Mouse (Mus musculus) heart, embryonic 16.5 days (tissue): ENCODE data around the gene Aktip. TPM values are rescaled to one million over a fixed set of nuclear protein-coding genes. Genes with fewer than 3 reads are reported as not detected.

Experiments
- ATAC-seq: fragments of 200-750 bp; cut with Nextera tagmentation; replicated peaks from 2 replicates; pipeline ENCODE4 v1.8.0; 2017; ENCODE audit warnings: moderate number of reproducible peaks; ENCODE audit not compliant: insufficient read depth, low FRiP score; ENCODE audit errors: extremely low read depth
- H3K27ac ChIP-seq: fragments of 300-500 bp; sonication (generic); 2 replicates; pipeline ENCODE4 v1.5.1; 2014; ENCODE audit warnings: mild to moderate bottlenecking, low read length, control low read depth, moderate library complexity
- H3K27me3 ChIP-seq: fragments of 300-500 bp; sonication (generic); 2 replicates; pipeline ENCODE4 v1.6.1; 2014; ENCODE audit warnings: low read length, mixed read lengths; ENCODE audit not compliant: control insufficient read depth, insufficient read depth
- H3K36me3 ChIP-seq: fragments of 300-500 bp; sonication (generic); 2 replicates; pipeline ENCODE4 v1.6.1; 2014; ENCODE audit not compliant: control insufficient read depth, insufficient read depth
- H3K4me1 ChIP-seq: fragments of 300-500 bp; sonication (generic); 2 replicates; pipeline ENCODE4 v1.6.1; 2014; ENCODE audit warnings: low read length, mixed read lengths; ENCODE audit not compliant: control insufficient read depth, insufficient read depth
- H3K4me2 ChIP-seq: fragments of 300-500 bp; sonication (generic); 2 replicates; pipeline ENCODE4 v1.6.1; 2014; ENCODE audit warnings: low read depth, mild to moderate bottlenecking, control low read depth, low read length
- H3K4me3 ChIP-seq: fragments of 300-500 bp; sonication (generic); 2 replicates; pipeline ENCODE4 v1.5.1; 2014; ENCODE audit warnings: mild to moderate bottlenecking, control low read depth, low read length
- H3K9ac ChIP-seq: fragments of 300-500 bp; sonication (generic); 2 replicates; pipeline ENCODE4 v1.6.1; 2014; ENCODE audit warnings: low read length, control low read depth
- H3K9me3 ChIP-seq: fragments of 300-500 bp; sonication (generic); replicated peaks from 2 replicates; pipeline ENCODE4 v1.6.1; 2016; ENCODE audit warnings: low read length; ENCODE audit not compliant: control insufficient read depth
- WGBS: fragments of 180-500 bp; shearing (Covaris S2); extraction: QIAGEN DNeasy Blood & Tissue Kit; methylation state at CpG from one replicate; pipeline ENCODE4 v1.1.7; 2014; 5-methylcytosine and 5-hydroxymethylcytosine counted together
- polyA plus RNA-seq: library from polyadenylated mRNA; unstranded; fragments of >200 nt; fragmentation: Nextera tagmentation; extraction: Ambion mirVana; gene quantifications from 2 replicates; pipeline ENCODE4 v1.2.1, GENCODE M21; 2015

Gene Aktip
- polyA plus RNA-seq, 1 experiment from 2014 or later, result 52.3 TPM

DNA sequence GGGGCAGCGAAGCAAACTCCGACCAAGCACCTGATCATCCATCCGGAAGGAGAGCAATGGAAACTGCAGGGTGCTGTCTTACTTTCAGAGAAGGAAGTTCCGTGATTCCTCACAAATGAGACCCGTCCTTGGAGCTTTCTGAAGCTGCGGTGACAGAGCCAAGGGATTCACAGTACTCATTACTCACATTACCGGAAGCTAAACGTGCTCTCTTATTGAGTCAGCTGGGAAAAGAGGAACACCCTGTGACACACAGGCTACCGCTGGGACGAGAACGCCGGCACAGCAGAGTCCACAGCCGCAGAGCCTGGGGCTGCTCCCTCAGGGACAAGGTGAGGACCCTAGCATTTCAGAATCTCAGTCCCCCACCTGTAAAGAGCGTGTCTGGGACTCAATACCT lies 23.6 kb downstream of the Aktip start:
- WGBS, result 74% methylated on average over 14 of the region's 14 CpGs
- no peak overlapping the region for H3K9ac ChIP-seq
- H3K27me3 ChIP-seq, result no peaks in the 10 kb centered on the region
- H3K9me3 ChIP-seq, result no peaks in the 10 kb centered on the region
- no peak overlapping the region for H3K27ac ChIP-seq
- H3K4me3 ChIP-seq, result no peak overlapping the region
- no peaks in the 10 kb centered on the region for H3K36me3 ChIP-seq
- no peak overlapping the region for H3K4me2 ChIP-seq
- no peaks in the 10 kb centered on the region for H3K4me1 ChIP-seq
- ATAC-seq, result no peak

DNA sequence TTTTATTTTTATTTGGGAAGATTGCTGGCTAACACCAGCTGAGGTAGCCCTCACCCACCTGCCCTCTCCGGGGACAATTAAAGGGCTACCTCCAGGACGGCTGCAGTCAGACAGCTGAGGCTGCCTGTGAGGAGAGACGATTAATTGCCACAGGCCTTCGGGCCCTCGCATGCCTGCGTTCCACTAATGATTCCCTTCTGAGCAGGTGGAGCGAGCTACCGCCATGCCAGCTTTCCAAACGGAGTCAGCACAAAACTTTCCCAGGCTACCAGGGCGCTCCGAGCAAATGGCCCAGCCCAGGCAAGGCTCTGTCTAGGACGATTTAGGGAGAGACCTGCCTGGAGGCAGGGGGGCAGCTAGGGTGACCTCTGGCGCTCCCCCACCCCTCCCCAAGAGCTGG lies 28.2 kb downstream of the Aktip start:
- Histone ChIP-seq H3K27me3 (no peaks in the 10 kb centered on the region), H3K4me2 (no peak overlapping the region), H3K4me1 (no peaks in the 10 kb centered on the region), H3K36me3 (no peaks in the 10 kb centered on the region), H3K27ac (no peak overlapping the region), H3K9ac (no peak overlapping the region), H3K4me3 (no peak overlapping the region), H3K9me3 (no peaks in the 10 kb centered on the region)
- no peak for ATAC-seq
- 73% methylated on average over 13 of the region's 13 CpGs for WGBS

DNA sequence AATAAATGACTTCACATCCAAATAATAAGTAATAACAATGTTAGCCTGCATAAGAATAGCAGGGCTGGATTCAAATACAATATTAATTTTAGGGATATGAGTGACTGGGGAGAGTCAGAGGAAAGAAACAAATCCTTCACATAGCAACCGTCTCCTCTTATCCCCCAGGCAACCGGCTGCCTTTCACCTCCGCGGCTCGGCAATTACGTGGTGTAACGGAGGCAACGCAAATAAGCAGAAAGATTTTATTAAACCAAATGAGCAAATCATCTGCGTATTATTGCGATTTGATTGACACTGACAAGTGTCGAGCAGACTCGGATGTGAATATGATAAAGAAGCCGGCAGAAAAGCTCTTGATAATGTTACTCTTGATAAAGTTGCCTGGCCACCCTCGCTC lies 28.9 kb downstream of the Aktip start:
- no peak overlapping the region for H3K9ac ChIP-seq
- H3K4me2 ChIP-seq, result no peak overlapping the region
- no peaks in the 10 kb centered on the region for H3K27me3 ChIP-seq
- H3K27ac ChIP-seq, result no peak overlapping the region
- WGBS, result 77% methylated on average over 14 of the region's 14 CpGs
- H3K4me3 ChIP-seq, result no peak overlapping the region
- H3K9me3 ChIP-seq, result no peaks in the 10 kb centered on the region
- ATAC-seq, result no peak
- no peaks in the 10 kb centered on the region for H3K36me3 ChIP-seq
- no peaks in the 10 kb centered on the region for H3K4me1 ChIP-seq

DNA sequence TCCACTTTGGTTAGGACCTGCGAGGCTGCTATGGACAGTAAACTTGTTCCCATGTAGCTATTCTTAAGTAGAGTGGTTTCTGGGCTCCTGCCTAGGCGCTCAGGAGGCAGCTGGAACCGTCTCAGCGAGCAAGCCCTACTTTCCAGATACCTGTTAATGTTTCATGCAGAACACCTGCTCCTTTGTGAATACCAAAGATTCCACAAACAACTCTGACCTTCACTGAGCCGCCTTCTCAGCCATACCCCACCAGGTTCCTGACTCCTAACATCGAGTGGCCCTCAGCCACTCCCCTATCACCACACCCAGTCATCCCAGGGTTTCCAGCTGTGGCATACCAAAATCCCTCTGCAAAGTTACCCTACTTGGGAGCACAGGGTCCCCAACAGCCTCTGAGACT lies 29.6 kb downstream of the Aktip start:
- ATAC-seq, result no peak
- 71% methylated on average over 6 of the region's 6 CpGs for WGBS
- Histone ChIP-seq H3K9me3 (no peaks in the 10 kb centered on the region; the same call in 1 of the 2 replicates), H3K27me3 (no peaks in the 10 kb centered on the region), H3K4me3 (no peak overlapping the region), H3K9ac (no peak overlapping the region), H3K36me3 (no peaks in the 10 kb centered on the region), H3K27ac (no peak overlapping the region), H3K4me1 (no peaks in the 10 kb centered on the region), H3K4me2 (no peak overlapping the region)

DNA sequence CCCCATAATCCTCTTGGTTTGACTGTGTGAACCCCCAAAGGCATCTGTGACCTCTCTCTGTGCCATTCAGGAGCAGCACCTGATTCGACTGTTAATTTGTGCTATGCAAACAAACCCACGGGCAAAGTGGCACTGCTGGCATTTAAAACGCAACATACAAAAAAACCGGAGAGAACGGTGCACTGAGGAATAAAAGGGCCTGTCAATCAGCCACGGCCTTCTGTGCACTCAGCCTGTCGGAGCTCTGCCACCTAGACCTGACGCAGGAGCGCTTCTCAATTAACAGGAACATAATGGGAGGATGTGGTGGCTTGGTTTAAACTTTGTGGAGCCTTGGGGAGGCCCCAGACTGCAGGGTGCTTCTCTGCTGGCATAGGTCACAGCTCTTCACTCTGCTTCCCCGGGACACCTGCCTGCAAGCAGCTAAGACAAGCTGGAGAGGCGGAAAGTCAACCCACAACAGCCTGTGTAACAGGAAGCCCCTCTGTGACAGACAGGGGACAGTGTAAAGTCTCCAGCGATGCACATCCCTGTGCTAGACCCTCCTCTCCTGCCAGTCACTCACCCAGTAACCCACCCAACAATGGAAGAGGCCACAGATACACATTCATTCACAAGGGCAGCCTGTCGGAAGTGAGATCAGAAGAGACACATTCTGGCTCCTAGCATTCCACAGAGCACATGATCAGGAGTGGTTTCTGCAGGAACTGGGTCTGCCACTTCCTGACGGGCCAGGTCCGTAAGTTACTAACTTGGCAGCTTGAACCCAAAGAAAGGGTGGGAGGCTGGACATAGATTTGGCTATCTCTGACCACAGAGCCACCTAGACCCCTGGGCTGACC lies 39.6 kb downstream of the Aktip start:
- H3K4me3 ChIP-seq, result no peak overlapping the region
- H3K36me3 ChIP-seq, result no peaks in the 10 kb centered on the region
- WGBS, result 61% methylated on average over 15 of the region's 15 CpGs
- H3K4me2 ChIP-seq, result no peak overlapping the region
- peak; percentile 63 for ATAC-seq
- peaks cover 2% of the 10 kb centered on the region; the same call in 1 of the 2 replicates for H3K9me3 ChIP-seq
- H3K4me1 ChIP-seq, result no peaks in the 10 kb centered on the region
- no peak overlapping the region for H3K27ac ChIP-seq
- no peak overlapping the region for H3K9ac ChIP-seq
- H3K27me3 ChIP-seq, result no peaks in the 10 kb centered on the region

DNA sequence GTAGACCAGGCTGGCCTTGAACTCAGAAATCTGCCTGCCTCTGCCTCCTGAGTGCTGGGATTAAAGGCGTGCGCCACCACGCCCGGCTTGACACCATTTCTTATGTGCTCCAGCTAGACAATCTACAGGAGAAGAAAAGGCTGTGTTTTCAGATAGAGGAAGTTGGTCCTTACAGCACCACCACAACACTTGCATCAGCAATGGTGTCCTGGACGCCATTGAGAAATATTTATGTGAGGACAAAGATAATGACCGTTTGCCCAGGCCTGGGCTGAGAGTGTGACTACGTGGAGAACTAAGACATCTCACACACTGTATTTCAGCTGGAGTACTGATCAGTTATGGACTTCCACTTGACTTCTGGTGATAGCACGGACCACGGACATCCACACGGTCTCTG lies 41.2 kb downstream of the Aktip start:
- H3K4me2 ChIP-seq, result no peak overlapping the region
- no peak for ATAC-seq
- H3K9me3 ChIP-seq, result peaks cover 5% of the 10 kb centered on the region; the same call in 1 of the 2 replicates
- H3K36me3 ChIP-seq, result no peaks in the 10 kb centered on the region
- H3K27ac ChIP-seq, result no peak overlapping the region
- H3K4me1 ChIP-seq, result no peaks in the 10 kb centered on the region
- no peak overlapping the region for H3K4me3 ChIP-seq
- WGBS, result 90% methylated on average over 10 of the region's 10 CpGs
- no peaks in the 10 kb centered on the region for H3K27me3 ChIP-seq
- H3K9ac ChIP-seq, result no peak overlapping the region

DNA sequence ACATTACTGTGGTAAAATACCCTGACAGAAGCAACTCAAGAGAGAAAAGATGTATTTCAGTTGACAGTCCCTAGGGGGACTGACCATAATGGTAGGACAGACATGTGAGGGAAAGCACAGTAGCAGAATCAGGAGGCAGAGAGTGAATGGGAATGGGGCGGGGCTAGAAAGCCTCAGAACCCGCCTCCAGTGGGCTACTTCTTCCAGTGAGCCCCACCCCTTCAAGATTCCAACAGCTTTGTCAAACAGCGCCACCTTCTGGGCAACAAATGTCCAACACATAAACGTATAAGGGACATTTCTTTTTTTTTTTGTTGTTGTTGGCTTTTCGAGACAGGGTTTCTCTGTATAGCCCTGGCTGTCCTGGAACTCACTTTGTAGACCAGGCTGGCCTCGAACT lies 45.2 kb downstream of the Aktip start:
- no peak for ATAC-seq

DNA sequence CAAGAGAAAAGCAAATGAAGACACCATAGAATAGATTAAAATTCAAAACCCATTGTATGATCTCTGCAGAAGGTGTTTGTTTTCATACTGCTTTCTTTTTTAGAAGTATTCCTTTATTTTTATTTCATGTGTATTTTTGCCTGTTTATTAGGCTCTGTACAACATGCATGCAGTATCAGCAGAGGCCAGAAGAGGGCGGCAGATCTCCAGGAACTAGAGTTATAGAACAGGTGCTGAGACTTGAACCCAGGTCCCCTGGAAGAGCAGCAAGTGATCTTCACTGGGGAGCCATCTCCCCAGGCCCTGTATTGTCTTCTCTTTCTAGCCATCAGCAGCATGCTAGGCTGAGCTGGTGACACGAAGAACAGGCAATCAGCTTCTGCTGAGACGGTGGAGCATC lies 45.9 kb downstream of the Aktip start:
- Histone ChIP-seq H3K4me1 (no peaks in the 10 kb centered on the region), H3K27me3 (no peaks in the 10 kb centered on the region), H3K9ac (no peak overlapping the region), H3K36me3 (no peaks in the 10 kb centered on the region), H3K4me3 (no peak overlapping the region), H3K27ac (no peak overlapping the region), H3K4me2 (no peak overlapping the region), H3K9me3 (0 out of 2 replicates have a peak, but pooled peaks cover 5% of the 10 kb centered on the region)
- ATAC-seq, result no peak
- 68% methylated on average over 3 of the region's 3 CpGs for WGBS

More for the DNA sequence above, 45.2 kb downstream of the Aktip start:
- no peak overlapping the region for H3K4me3 ChIP-seq
- H3K27ac ChIP-seq, result no peak overlapping the region
- no peak overlapping the region for H3K9ac ChIP-seq
- H3K9me3 ChIP-seq, result 0 out of 2 replicates have a peak, but pooled peaks cover 5% of the 10 kb centered on the region
- 44% methylated on average over 6 of the region's 6 CpGs for WGBS
- no peak overlapping the region for H3K4me2 ChIP-seq
- H3K36me3 ChIP-seq, result no peaks in the 10 kb centered on the region
- no peaks in the 10 kb centered on the region for H3K4me1 ChIP-seq
- H3K27me3 ChIP-seq, result no peaks in the 10 kb centered on the region

DNA sequence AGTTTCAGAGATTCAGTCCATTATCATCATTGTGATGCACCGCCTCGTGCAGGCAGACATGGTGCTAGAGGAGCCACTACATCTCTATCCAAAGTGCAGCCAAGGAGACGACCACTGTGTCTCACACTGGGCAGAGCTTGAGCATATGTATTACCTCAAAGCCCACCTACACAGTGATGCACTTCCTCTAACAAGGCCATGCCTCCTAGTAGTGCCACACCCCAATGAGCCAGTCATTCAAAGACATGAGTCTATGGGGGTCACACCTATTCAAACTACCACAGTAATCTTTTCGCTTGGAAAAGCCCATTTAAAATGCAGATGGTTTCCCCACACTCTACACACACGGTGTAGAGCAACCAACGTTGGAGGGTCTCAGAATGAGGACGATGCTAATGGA lies 48.2 kb downstream of the Aktip start:
- Histone ChIP-seq H3K27ac (no peak overlapping the region), H3K27me3 (no peaks in the 10 kb centered on the region), H3K9me3 (0 out of 2 replicates have a peak, but pooled peaks cover 5% of the 10 kb centered on the region), H3K36me3 (no peaks in the 10 kb centered on the region), H3K4me1 (no peaks in the 10 kb centered on the region), H3K4me3 (no peak overlapping the region), H3K4me2 (no peak overlapping the region), H3K9ac (no peak overlapping the region)
- WGBS, result 90% methylated on average over 7 of the region's 7 CpGs
- no peak for ATAC-seq
